Mouse (Mus musculus) layer of hippocampus, adult 2 months (tissue): ENCODE measurements around the gene Fbxo41. TPM values are rescaled to one million over a fixed set of nuclear protein-coding genes. Genes with fewer than 3 reads are reported as not detected.
"Not testable (repeated sequence)": the region's sequence is repeated elsewhere in the genome, so short reads cannot be mapped to it uniquely, and the experiment has no call there.

Experiments used
- DNase-seq, 2 experiments: peaks; one replicate each; pipeline ENCODE4 v3.0.0; 2022; ENCODE audit warnings: low spot score in 2 of 2
- H3K27ac ChIP-seq: fragments of 200-600 bp; 2 replicates; pipeline ENCODE4 v1.8.1; 2022
- H3K4me3 ChIP-seq: fragments of 200-600 bp; 2 replicates; pipeline ENCODE4 v1.8.1; 2022; ENCODE audit warnings: mild to moderate bottlenecking
- CTCF ChIP-seq: fragments of 200-600 bp; conservative IDR thresholded peaks from 2 replicates; pipeline ENCODE4 v1.8.1; 2022; ENCODE audit warnings: antibody characterized with exemption, mild to moderate bottlenecking, moderate library complexity
- total RNA-seq, 2 experiments: library from RNA; stranded (reverse); gene quantifications; 2 replicates each; pipeline ENCODE4 v1.2.3; 2021

The Fbxo41 gene
- total RNA-seq, 2 experiments from 2014 or later = 84.7 to 90.8 TPM

GRCm38 (mm10) chr6:85451664-85452410 lies 51.0 kb downstream of the Fbxo41 start, which contains the start of gene Pradc1:
Gene Pradc1, minus strand, starts transcription at chr6:85451970.
- peak within 1 kb of the TSS; percentile 97 for H3K27ac ChIP-seq
- peak; percentile 97 to 98 for DNase-seq
- TF ChIP-seq CTCF = no peak; the same call in 1 of the 2 replicates
- H3K4me3 ChIP-seq = peak within 1 kb of the TSS; percentile 90

DNA sequence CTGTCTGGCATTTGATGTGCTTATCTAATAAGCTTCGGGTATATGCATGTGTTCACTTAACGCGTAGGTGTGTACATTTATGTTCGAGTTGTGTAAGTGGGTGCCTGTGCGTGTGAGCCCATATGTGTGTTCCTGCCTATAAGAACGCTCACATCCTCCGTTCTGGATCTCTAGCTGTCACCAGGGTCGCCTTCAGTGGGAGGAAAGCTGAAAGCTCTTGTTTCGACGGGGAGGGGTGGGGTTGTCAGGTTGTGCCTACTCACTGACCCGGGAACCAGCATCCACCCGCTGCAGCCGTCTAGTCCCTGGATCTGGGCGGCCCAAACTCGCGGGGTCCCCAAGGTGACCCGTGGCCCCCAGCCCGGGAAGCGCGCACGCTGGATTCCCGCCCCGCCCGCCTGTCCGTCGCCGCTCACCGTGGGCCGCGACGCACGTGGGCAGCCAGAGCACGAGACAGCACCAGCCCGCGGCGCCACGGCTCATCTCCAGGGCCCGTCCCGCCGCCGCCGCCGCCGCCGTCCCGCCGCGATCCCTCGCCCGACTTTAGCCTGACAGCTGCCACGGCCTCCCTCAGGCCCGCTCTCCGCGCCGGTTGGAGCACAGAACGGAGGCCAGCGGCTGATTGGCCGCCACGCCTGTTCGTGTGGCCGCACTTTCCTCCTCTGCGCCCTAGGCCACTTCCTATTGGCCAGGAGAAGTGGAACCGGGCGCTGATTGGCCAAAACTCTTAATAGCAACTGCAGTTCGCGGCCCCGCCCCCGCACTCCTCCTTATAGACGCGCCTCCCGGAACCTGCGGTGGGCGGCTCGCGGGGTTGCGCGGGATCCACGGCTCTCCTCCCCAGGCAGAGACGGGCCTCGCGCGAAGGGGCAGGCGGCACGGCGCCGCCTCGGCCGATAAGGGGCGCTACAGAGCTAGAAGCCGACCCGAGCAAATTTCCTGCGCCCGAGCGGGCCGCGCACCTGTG lies 51.8 kb downstream of the Fbxo41 start, which contains the start of gene Cct7:
Gene Cct7, plus strand, starts transcription at position 818 of the 967 bp plus-strand sequence.
- Histone ChIP-seq H3K27ac (peak within 1 kb of the TSS; percentile 97), H3K4me3 (peak within 1 kb of the TSS; percentile 90)
- peak; percentile 97 to 99 for DNase-seq
- peak; percentile 85 for TF ChIP-seq CTCF

DNA sequence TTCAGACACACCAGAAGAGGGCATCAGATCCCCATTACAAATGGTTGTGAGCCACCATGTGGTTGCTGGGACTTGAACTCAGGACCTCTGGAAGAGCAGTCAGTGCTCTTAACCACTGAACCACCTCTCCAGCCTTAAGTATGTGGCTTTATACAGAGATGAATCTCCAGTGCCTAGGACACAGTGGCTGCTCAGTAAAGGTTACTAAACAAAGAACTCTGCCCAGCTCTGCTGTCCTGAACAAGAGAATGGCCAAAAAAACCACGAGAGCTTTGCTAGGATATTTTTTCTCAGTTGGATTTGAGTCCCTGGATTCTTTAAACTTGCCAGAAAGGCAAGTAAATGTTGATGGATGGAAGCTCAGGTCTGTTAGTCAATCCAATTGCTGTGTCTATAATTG lies 52.7 kb downstream of the Fbxo41 start:
- H3K27ac ChIP-seq = peak overlapping the region; percentile 88
- TF ChIP-seq CTCF = peak; percentile 30
- DNase-seq, H3K4me3 ChIP-seq: not testable (repeated sequence)

DNA sequence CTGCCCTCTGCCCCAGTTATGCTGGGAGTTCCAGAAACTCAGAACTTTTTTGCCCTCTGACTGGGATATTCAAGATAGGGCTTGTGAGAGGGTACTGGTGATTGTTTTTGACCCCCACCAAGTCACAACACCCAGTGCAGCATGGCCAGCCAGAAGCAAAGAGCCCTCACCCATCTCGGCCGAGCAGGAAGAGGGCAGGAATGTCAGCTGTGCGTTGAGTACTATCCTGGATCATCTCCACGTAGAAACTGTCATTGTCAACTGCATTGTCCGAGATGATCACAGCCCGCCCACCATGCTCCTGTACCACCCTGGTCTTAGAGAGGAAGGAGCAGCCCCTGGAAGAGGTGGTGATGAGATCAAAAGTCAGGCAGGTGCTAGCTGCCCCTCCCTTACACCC lies 55.4 kb downstream of the Fbxo41 start:
- H3K27ac ChIP-seq = no peak overlapping the region
- no peak for TF ChIP-seq CTCF
- no peak for DNase-seq
- no peak overlapping the region for H3K4me3 ChIP-seq

- TF ChIP-seq CTCF = no peak
- H3K4me3 ChIP-seq = no peak overlapping the region
- no peak for DNase-seq
- no peak overlapping the region; the same call in 1 of the 2 replicates for H3K27ac ChIP-seq
Measured at GRCm38 (mm10) chr6:85445286-85445685, 57.5 kb downstream of the Fbxo41 start.

- H3K27ac ChIP-seq = peak overlapping the region; percentile 25; the same call in 1 of the 2 replicates
- DNase-seq = peak in 1 of 2 experiments; percentile 8
Measured at GRCm38 (mm10) chr6:85444266-85444965, 58.4 kb downstream of the Fbxo41 start.

DNA sequence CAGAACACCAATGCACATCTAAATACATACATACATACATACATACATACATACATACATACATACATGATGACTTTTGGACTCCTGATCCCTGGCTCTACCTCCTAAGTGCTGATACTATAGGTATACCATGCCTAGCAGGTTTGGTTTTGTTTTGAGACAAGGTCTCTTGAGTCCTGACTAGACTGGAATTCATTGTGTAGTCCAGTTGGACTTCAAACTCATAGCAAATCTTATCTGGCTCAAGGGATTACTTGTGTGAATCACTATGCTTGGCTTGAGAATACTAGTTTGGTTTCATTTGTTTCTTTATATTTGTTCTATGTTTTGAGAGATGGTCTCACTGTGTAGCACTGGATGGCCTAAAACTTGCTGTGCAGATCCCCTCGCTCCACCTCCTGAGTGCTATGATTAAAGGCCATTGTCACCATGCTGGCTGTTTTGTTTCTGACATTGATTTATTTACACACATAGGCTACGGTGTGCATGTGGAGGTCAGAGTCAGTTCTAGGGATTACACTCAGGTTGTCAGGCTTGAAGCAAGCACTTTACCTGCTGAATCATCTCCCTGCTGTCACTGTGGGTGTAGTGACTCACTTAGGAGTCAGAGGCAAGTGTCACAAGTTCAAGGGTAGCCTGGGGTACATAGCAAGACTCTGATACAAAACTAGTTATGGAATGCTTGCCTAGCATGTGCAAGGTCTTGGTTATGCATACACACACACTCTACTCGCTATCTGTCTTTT lies 59.1 kb downstream of the Fbxo41 start:
- peak overlapping the region; percentile 25; the same call in 1 of the 2 replicates for H3K27ac ChIP-seq
- no peak overlapping the region for H3K4me3 ChIP-seq
- TF ChIP-seq CTCF = no peak
- peak in 1 of 2 experiments; percentile 7 for DNase-seq

More at GRCm38 (mm10) chr6:85444266-85444965, 58.4 kb downstream of the Fbxo41 start:
- no peak for TF ChIP-seq CTCF
- no peak overlapping the region for H3K4me3 ChIP-seq

- Histone ChIP-seq H3K27ac (no peak overlapping the region), H3K4me3 (no peak overlapping the region)
- no peak for DNase-seq
- TF ChIP-seq CTCF = no peak
Measured at GRCm38 (mm10) chr6:85441142-85441541, 61.7 kb downstream of the Fbxo41 start.

DNA sequence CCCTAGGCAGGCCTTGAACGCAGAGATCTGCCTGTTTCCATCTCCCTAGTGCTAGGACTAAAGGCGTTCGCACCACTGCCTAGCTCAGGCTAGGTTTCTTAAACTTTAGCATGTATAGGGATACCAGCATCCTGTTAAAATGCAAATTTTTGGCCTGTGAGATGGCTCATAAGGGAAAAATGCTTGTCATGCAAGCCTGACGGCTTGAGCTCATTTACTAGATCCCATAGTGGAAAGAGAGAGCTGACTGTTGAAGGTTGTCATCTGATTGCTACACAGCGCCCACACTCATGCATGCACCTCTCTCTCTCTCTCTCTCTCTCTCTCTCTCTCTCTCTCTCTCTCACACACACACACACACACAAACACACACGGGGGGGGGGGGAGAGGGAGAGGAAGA lies 66.2 kb downstream of the Fbxo41 start:
- Histone ChIP-seq H3K4me3 (no peak overlapping the region), H3K27ac (no peak overlapping the region)
- TF ChIP-seq CTCF = no peak
- DNase-seq = no peak

GRCm38 (mm10) chr6:85436204-85436603 lies 66.6 kb downstream of the Fbxo41 start:
- no peak for TF ChIP-seq CTCF
- no peak overlapping the region for H3K4me3 ChIP-seq
- no peak for DNase-seq
- H3K27ac ChIP-seq = no peak overlapping the region

DNA sequence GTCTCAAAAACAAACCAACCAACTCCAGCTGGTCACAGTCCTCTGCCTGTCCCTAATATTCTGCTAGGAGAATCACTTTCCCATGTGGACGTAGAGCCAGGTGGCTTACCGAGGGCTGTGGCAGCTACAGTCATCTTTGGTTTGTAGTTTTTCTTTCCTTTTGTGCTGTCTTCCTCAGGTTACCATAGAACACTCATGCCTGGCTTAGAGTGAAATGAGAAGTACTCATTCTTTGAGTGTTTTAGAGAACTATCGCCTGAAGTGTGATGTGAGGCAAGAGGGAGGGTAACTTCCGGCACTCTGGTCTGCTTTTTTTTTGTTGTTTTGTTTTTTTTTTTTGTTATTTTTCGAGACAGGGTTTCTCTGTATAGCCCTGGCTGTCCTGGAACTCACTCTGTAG lies 68.9 kb downstream of the Fbxo41 start:
- no peak for TF ChIP-seq CTCF
- DNase-seq = no peak
- Histone ChIP-seq H3K4me3 (no peak overlapping the region), H3K27ac (no peak overlapping the region)

DNA sequence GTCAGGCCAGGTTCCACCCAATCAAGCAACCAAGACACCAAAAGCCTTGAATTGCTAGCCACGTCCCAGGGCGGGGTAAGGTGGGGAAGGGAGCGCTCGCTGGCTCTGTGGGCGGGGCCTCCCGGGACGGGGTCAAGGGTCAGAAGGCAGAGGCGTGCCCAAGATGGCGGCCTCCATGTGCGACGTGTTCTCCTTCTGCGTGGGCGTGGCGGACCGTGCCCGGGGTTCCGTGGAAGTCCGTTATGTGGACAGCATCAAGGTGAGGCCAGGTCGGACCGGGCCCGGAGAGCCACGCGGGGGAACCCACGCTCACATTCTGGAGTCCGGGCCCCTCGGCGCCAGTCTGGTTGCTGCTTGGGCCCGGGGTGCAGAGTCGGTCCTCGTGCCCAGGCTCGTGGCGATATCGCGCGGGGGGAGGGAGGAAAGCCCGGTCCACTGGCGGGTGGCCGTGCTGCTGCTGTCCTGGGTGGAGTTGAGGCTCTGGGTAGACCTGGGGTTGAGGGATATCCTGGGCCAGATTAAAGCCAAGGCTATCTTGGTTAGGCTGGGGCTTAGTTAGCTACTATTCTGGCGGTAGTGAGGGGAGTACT lies 70.9 kb downstream of the Fbxo41 start, which contains the start of gene Smyd5:
Gene Smyd5, plus strand, starts transcription at position 148 of the 590 bp plus-strand sequence.
- no peak for TF ChIP-seq CTCF
- Histone ChIP-seq H3K27ac (peak within 1 kb of the TSS; percentile 73), H3K4me3 (peak within 1 kb of the TSS; percentile 91)
- peak; percentile 69 to 82 for DNase-seq
